Mouse (Mus musculus): ENCODE data around the gene Zfp629.

GRCm38 (mm10) chr7:127607150-127607549 is 8.4 kb downstream of the Zfp629 start:
- TF ChIP-seq CTCF (IDR thresholded peaks at IDR 0.05; ENCODE audit: low read depth, low read length), result no peak
- no peak for TF ChIP-seq POLR2AphosphoS5 (IDR thresholded peaks at IDR 0.05; ENCODE audit: insufficient replicate concordance, low read depth, low read length)
- no peak for TF ChIP-seq GATA1 (IDR thresholded peaks at IDR 0.05; ENCODE audit: borderline replicate concordance, low read length)
- no peak for TF ChIP-seq TAL1 (conservative IDR thresholded peaks at IDR 0.05; ENCODE audit: low read depth, low read length)
